Mouse (Mus musculus): ENCODE data around the gene Serp1. TPM values are rescaled to one million over a fixed set of nuclear protein-coding genes. Genes with fewer than 3 reads are reported as not detected.

Serp1 gene
- total and polyA plus RNA-seq, 2 experiments from 2014 or later, result 59.5 TPM

Other genes with a start within 250 kb of the Serp1 start
- 35.8 and 61.0 TPM in 2 replicates for gene Tsc22d2, start 111.2 kb downstream of the Serp1 start, total RNA-seq (2014; rRNA removed; ENCODE audit: low replicate concordance)
- 6.9 and 7.4 TPM in 2 replicates for gene Tsc22d2, start 111.2 kb downstream of the Serp1 start, polyA plus RNA-seq (2015; fragmentation: Nextera tagmentation; extraction: Ambion mirVana)
- gene Eif2a, start 71 bp downstream of the Serp1 start, total RNA-seq (2014; rRNA removed; ENCODE audit: low replicate concordance), result 45.3 and 69.3 TPM in 2 replicates
- gene Eif2a, start 71 bp downstream of the Serp1 start, polyA plus RNA-seq (2015; fragmentation: Nextera tagmentation; extraction: Ambion mirVana), result 27.6 and 29.1 TPM in 2 replicates
- 147 and 177 TPM in 2 replicates for gene Selenot, start 50.7 kb upstream of the Serp1 start, total RNA-seq (2014; rRNA removed; ENCODE audit: low replicate concordance)
- gene Selenot, start 50.7 kb upstream of the Serp1 start, polyA plus RNA-seq (2015; fragmentation: Nextera tagmentation; extraction: Ambion mirVana), result 17.1 and 17.9 TPM in 2 replicates
- gene Erich6, start 111.3 kb upstream of the Serp1 start, total RNA-seq (2014; rRNA removed; ENCODE audit: low replicate concordance), result not detected in 2 replicates
- gene Erich6, start 111.3 kb upstream of the Serp1 start, polyA plus RNA-seq (2015; fragmentation: Nextera tagmentation; extraction: Ambion mirVana), result 0.08 TPM in 1 of 2 replicates, not detected in the other
- gene Siah2, start 166.5 kb upstream of the Serp1 start, total RNA-seq (2014; rRNA removed; ENCODE audit: low replicate concordance), result 14.5 and 14.8 TPM in 2 replicates
- gene Siah2, start 166.5 kb upstream of the Serp1 start, polyA plus RNA-seq (2015; fragmentation: Nextera tagmentation; extraction: Ambion mirVana), result 3.9 and 5.1 TPM in 2 replicates

Data from heart, postnatal 0 days (tissue).